Mouse (Mus musculus): ENCODE measurements around the gene Cpa1.

DNA sequence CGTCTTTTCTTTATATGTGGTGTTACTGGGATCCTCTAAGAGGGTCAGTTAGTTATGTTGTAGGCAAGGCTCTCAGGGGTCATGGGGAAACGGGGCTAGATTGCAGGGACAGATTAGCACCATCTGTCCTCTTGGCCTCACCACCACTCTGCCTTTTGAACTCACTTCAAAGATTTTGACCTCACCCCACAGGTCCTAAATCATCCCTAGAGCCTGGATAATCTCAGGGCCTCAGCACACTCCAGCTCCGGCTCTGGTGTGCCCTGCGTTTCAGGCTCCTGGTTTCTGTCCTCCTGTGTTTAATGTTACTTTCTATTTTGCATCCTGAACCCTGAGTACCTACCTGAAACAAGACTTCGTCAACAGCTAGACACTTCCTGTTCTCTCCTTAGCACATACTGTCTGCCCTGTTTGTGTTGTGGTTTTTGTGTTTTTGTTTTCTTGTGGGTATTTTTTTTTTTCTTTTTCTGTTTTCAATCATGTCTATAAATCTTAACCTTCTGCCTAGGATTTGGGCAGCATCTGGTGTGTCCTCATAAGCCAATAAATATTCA is 47.1 kb upstream of the Cpa1 start:
- TF ChIP-seq TBP (IDR thresholded peaks at IDR 0.05; ENCODE audit: low read depth, low read length) (no peak), ZMIZ1 (IDR thresholded peaks at IDR 0.05; ENCODE audit: low read depth, low read length) (no peak), USF1 (IDR thresholded peaks at IDR 0.05; ENCODE audit: low read depth, low read length) (no peak), NELFE (IDR thresholded peaks at IDR 0.05; ENCODE audit: low read depth, low read length) (no peak)
